Mouse (Mus musculus): ENCODE measurements around the gene Rhbdf1.

- TF ChIP-seq CTCF (IDR thresholded peaks at IDR 0.05; ENCODE audit: low read depth) (0 out of 2 replicates have a peak, but pooled peaks have one; percentile 12), EP300 (IDR thresholded peaks at IDR 0.05; ENCODE audit: low read depth) (no peak)
Measured at GRCm38 (mm10) chr11:32230220-32230619, 8.1 kb upstream of the Rhbdf1 start.

Data from liver, postnatal 0 days (tissue).